Mouse (Mus musculus) frontal cortex, postnatal 25 days (tissue): ENCODE data around the gene Hand2.

Experiments used
- DNase-seq, 2 experiments: peaks; one replicate each; pipeline ENCODE4 v3.0.0; 2022; ENCODE audit warnings: low spot score in 2 of 2

The Hand2 gene

GRCm38 (mm10) chr8:57324671-57325070 is 3.9 kb downstream of the Hand2 start:
- no peak for DNase-seq

- no peak for DNase-seq
These were observed 4.5 kb downstream of the Hand2 start for GRCm38 (mm10) chr8:57325111-57325891.

- DNase-seq: no peak
These were observed 5.6 kb downstream of the Hand2 start for GRCm38 (mm10) chr8:57326091-57327065.

- no peak for DNase-seq
These were observed 6.7 kb downstream of the Hand2 start for GRCm38 (mm10) chr8:57327281-57328160.

- DNase-seq: no peak
These were observed 7.6 kb downstream of the Hand2 start for GRCm38 (mm10) chr8:57328161-57328920.

GRCm38 (mm10) chr8:57328931-57329341 is 8.2 kb downstream of the Hand2 start:
- DNase-seq: no peak

GRCm38 (mm10) chr8:57330106-57330505 is 9.3 kb downstream of the Hand2 start:
- no peak for DNase-seq

- no peak for DNase-seq
These were observed 11.2 kb downstream of the Hand2 start for GRCm38 (mm10) chr8:57331727-57332630.

- DNase-seq: no peak
These were observed 12.1 kb downstream of the Hand2 start for GRCm38 (mm10) chr8:57332676-57333482.

- DNase-seq: no peak
These were observed 12.6 kb downstream of the Hand2 start for GRCm38 (mm10) chr8:57333483-57333770.

- no peak for DNase-seq
These were observed 13.2 kb downstream of the Hand2 start for GRCm38 (mm10) chr8:57333795-57334551.

GRCm38 (mm10) chr8:57334714-57335113 is 13.9 kb downstream of the Hand2 start:
- no peak for DNase-seq

- DNase-seq: no peak
These were observed 16.7 kb downstream of the Hand2 start for GRCm38 (mm10) chr8:57337271-57338030.

- no peak for DNase-seq
These were observed 19.2 kb downstream of the Hand2 start for GRCm38 (mm10) chr8:57339711-57340650.

GRCm38 (mm10) chr8:57340840-57341540 is 20.2 kb downstream of the Hand2 start:
- no peak for DNase-seq

GRCm38 (mm10) chr8:57341541-57341840 is 20.7 kb downstream of the Hand2 start:
- no peak for DNase-seq
